Mouse (Mus musculus) cerebellum, adult 8-10 months (tissue): ENCODE measurements around the gene Farsb.

ENCODE experiments used
- DNase-seq: peaks from one replicate; pipeline ENCODE4 v3.0.0; 2022

The Farsb gene

GRCm38 (mm10) chr1:78417154-78417911 lies 71.4 kb downstream of the Farsb start:
- no peak for DNase-seq

GRCm38 (mm10) chr1:78414421-78414820 lies 74.3 kb downstream of the Farsb start:
- DNase-seq = no peak

GRCm38 (mm10) chr1:78412668-78413067 lies 76.0 kb downstream of the Farsb start:
- DNase-seq = no peak

GRCm38 (mm10) chr1:78409396-78409795 lies 79.3 kb downstream of the Farsb start:
- DNase-seq = no peak

GRCm38 (mm10) chr1:78401413-78401812 lies 87.3 kb downstream of the Farsb start:
- DNase-seq = no peak

GRCm38 (mm10) chr1:78399755-78400154 lies 88.9 kb downstream of the Farsb start:
- DNase-seq = no peak

GRCm38 (mm10) chr1:78396320-78396913 lies 92.3 kb downstream of the Farsb start:
- peak; percentile 71 for DNase-seq

- DNase-seq = no peak
These were observed 93.0 kb downstream of the Farsb start for GRCm38 (mm10) chr1:78395737-78396136.

GRCm38 (mm10) chr1:78395191-78395735 lies 93.4 kb downstream of the Farsb start:
- DNase-seq = no peak

- no peak for DNase-seq
These were observed 99.8 kb downstream of the Farsb start for GRCm38 (mm10) chr1:78388848-78389247.

- DNase-seq = no peak
These were observed 100.8 kb downstream of the Farsb start for GRCm38 (mm10) chr1:78387854-78388253.

GRCm38 (mm10) chr1:78380950-78381349 lies 107.7 kb downstream of the Farsb start:
- no peak for DNase-seq

GRCm38 (mm10) chr1:78375058-78375457 lies 113.6 kb downstream of the Farsb start:
- DNase-seq = no peak

- DNase-seq = no peak
These were observed 114.9 kb downstream of the Farsb start for GRCm38 (mm10) chr1:78373836-78374235.

GRCm38 (mm10) chr1:78372316-78372715 lies 116.4 kb downstream of the Farsb start:
- no peak for DNase-seq

GRCm38 (mm10) chr1:78371569-78372236 lies 117.0 kb downstream of the Farsb start:
- DNase-seq = peak; percentile 88

- no peak for DNase-seq
These were observed 118.6 kb downstream of the Farsb start for GRCm38 (mm10) chr1:78370121-78370520.
